Mouse (Mus musculus) forebrain, embryonic 16.5 days (tissue): Measurements from ENCODE around the gene Ssc4d. TPM values are rescaled to one million over a fixed set of nuclear protein-coding genes. Genes with fewer than 3 reads are reported as not detected.

Source experiments
- ATAC-seq: fragments of 200-750 bp; cut with Nextera tagmentation; 2 replicates; pipeline ENCODE4 v1.8.0; 2017; ENCODE audit warnings: mild to moderate bottlenecking, moderate library complexity
- H3K27ac ChIP-seq: fragments of 300-500 bp; sonication (generic); 2 replicates; pipeline ENCODE4 v1.5.1; 2014; ENCODE audit warnings: low read length, control low read depth
- H3K27me3 ChIP-seq: fragments of 300-500 bp; sonication (generic); replicated peaks from 2 replicates; pipeline ENCODE4 v1.6.1; 2014; ENCODE audit warnings: low read length; ENCODE audit not compliant: control insufficient read depth, insufficient read depth
- H3K36me3 ChIP-seq: fragments of 300-500 bp; sonication (generic); 2 replicates; pipeline ENCODE4 v1.6.1; 2014; ENCODE audit not compliant: control insufficient read depth, insufficient read depth
- H3K4me1 ChIP-seq: fragments of 300-500 bp; sonication (generic); replicated peaks from 2 replicates; pipeline ENCODE4 v1.6.1; 2014; ENCODE audit warnings: low read length; ENCODE audit not compliant: control insufficient read depth, insufficient read depth
- H3K4me2 ChIP-seq: fragments of 300-500 bp; sonication (generic); 2 replicates; pipeline ENCODE4 v1.6.1; 2014; ENCODE audit warnings: mild to moderate bottlenecking, low read length, control low read depth
- H3K4me3 ChIP-seq: fragments of 300-500 bp; sonication (generic); replicated peaks from 2 replicates; pipeline ENCODE4 v1.5.1; 2014; ENCODE audit warnings: mild to moderate bottlenecking, low read length, control low read depth
- H3K9ac ChIP-seq: fragments of 300-500 bp; sonication (generic); replicated peaks from 2 replicates; pipeline ENCODE4 v1.6.1; 2014; ENCODE audit warnings: low read depth, low read length, control low read depth
- H3K9me3 ChIP-seq: fragments of 300-500 bp; sonication (generic); 2 replicates; pipeline ENCODE4 v1.6.1; 2016; ENCODE audit warnings: low read length; ENCODE audit not compliant: control insufficient read depth
- WGBS: fragments of 180-500 bp; shearing (Covaris S2); extraction: QIAGEN DNeasy Blood & Tissue Kit; methylation state at CpG from one replicate; pipeline ENCODE4 v1.1.7; 2014; 5-methylcytosine and 5-hydroxymethylcytosine counted together
- polyA plus RNA-seq: library from polyadenylated mRNA; unstranded; fragments of >200 nt; fragmentation: Nextera tagmentation; extraction: Ambion mirVana; gene quantifications from 2 replicates; pipeline ENCODE4 v1.2.1, GENCODE M21; 2015

The Ssc4d gene
- polyA plus RNA-seq, 1 experiment from 2014 or later, result 1.0 TPM

DNA sequence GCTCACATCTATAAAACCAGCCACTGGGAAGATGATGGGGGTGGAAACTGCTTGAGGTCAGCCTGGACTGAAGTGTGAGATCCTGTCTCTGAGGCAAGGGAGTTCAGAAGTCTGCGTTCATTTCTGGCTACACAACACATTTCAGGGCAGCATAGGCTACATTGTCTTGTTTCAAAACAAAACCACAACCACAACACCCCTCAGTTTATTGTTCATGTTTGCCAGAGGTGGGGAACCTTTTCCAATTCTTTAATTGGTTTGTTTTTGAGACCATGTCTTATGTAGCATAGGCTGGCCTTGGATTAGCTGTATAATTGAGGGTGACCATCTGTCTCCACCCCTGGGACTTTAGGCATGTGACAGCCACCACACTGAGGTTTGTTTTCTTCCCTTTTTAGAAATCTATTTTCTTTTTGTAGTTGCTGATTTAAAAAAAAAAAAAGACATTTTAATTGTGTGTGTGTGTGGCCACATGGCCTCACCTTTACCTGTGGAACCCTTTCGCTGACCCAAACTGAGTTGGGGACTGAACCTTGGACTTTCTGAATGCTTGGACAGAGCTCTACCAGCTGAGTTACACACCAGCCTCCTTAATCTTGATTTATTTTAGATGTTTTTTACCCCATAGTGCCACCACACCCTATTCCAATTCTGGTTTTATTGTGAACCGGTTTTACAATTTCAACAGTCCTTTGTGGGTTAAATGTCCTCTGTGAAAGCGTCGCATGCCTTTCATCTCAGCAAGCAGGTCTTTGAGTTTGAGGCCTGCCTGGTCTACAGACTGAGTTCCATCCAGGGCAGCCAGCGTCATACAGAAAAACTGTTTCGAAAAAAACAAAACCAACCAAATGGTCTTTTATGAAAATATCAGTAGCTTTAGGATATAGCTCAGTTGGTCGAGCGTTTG lies 17.8 kb downstream of the Ssc4d start:
- peak overlapping the region; percentile 44; the same call in 1 of the 2 replicates for H3K9ac ChIP-seq
- ATAC-seq, result no peak
- WGBS, result 86% methylated on average over 9 of the region's 9 CpGs

DNA sequence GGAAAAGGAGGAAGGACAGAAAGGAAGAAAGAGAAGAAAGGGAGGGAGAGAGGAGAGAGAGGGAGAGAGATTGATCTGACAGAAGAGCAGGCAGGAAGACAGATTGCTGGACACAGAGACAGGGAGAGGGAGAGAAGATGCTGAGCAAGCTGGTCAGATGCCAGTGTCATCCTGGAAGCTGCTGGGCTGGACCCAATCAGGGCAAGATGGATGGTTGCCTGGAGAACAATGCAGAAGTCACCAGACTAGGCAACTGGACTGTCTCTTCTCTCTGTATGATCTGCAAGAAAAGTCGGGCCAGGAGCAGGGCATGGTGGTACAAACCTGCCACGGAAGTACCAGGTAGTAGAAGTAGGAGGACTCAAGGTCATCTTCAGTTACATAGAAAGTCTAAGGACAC lies 21.5 kb downstream of the Ssc4d start:
- no peaks in the 10 kb centered on the region for H3K27me3 ChIP-seq
- no peak overlapping the region for H3K9ac ChIP-seq
- H3K4me2 ChIP-seq, result no peak overlapping the region
- ATAC-seq, result no peak
- H3K36me3 ChIP-seq, result no peaks in the 10 kb centered on the region
- H3K27ac ChIP-seq, result no peak overlapping the region
- H3K4me3 ChIP-seq, result no peak overlapping the region
- 86% methylated on average over 2 of the region's 2 CpGs for WGBS
- peaks cover 5% of the 10 kb centered on the region for H3K4me1 ChIP-seq
- H3K9me3 ChIP-seq, result no peaks in the 10 kb centered on the region

More for the DNA sequence above, 17.8 kb downstream of the Ssc4d start:
- peak overlapping the region; percentile 75 for H3K27ac ChIP-seq
- no peaks in the 10 kb centered on the region for H3K9me3 ChIP-seq
- H3K36me3 ChIP-seq, result no peaks in the 10 kb centered on the region
- no peaks in the 10 kb centered on the region for H3K27me3 ChIP-seq
- H3K4me2 ChIP-seq, result peak overlapping the region; percentile 55
- peaks cover 5% of the 10 kb centered on the region for H3K4me1 ChIP-seq
- H3K4me3 ChIP-seq, result no peak overlapping the region; the same call in 1 of the 2 replicates

DNA sequence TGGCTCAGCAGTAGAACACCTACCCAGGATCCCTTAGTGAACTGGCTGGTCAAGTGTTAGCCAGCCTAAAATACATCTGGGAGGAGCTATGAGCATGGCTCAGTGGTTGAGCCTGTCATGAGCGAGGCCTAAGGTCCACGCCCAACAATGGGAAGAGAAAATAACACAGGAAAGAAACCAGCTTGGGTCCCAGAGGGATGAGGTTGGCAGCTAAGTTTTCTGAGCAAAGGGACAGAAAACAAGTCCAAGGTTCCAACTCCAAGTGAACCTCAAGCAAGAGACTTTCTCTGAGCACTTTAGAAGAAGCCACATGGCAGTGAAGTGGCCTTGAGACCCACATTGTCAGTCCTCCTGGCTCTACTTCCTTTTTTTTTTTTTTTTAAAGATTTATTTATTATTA lies 22.7 kb downstream of the Ssc4d start:
- Histone ChIP-seq H3K36me3 (no peaks in the 10 kb centered on the region), H3K27ac (no peak overlapping the region)

GRCm38 (mm10) chr5:135950710-135951412 lies 23.5 kb downstream of the Ssc4d start:
- no peak for ATAC-seq
- Histone ChIP-seq H3K36me3 (no peaks in the 10 kb centered on the region), H3K4me1 (peaks cover 7% of the 10 kb centered on the region), H3K27ac (no peak overlapping the region), H3K9me3 (no peaks in the 10 kb centered on the region), H3K9ac (no peak overlapping the region), H3K4me3 (no peak overlapping the region), H3K4me2 (no peak overlapping the region), H3K27me3 (no peaks in the 10 kb centered on the region)
- 83% methylated on average over 11 of the region's 11 CpGs for WGBS

More for the DNA sequence above, 22.7 kb downstream of the Ssc4d start:
- H3K9me3 ChIP-seq, result no peaks in the 10 kb centered on the region
- 90% methylated on average over 2 of the region's 2 CpGs for WGBS
- H3K4me2 ChIP-seq, result no peak overlapping the region
- no peak overlapping the region for H3K9ac ChIP-seq
- no peak for ATAC-seq
- no peaks in the 10 kb centered on the region for H3K27me3 ChIP-seq
- no peak overlapping the region for H3K4me3 ChIP-seq
- H3K4me1 ChIP-seq, result no peaks in the 10 kb centered on the region; the same call in 1 of the 2 replicates

GRCm38 (mm10) chr5:135946621-135947020 lies 27.7 kb downstream of the Ssc4d start:
- H3K36me3 ChIP-seq, result no peaks in the 10 kb centered on the region
- H3K9me3 ChIP-seq, result no peaks in the 10 kb centered on the region
- peaks cover 8% of the 10 kb centered on the region for H3K4me1 ChIP-seq
- H3K9ac ChIP-seq, result no peak overlapping the region
- no peaks in the 10 kb centered on the region for H3K27me3 ChIP-seq
- no peak overlapping the region for H3K4me2 ChIP-seq
- no peak overlapping the region for H3K27ac ChIP-seq
- no peak for ATAC-seq
- H3K4me3 ChIP-seq, result no peak overlapping the region
- 77% methylated on average over 5 of the region's 5 CpGs for WGBS

GRCm38 (mm10) chr5:135945916-135946408 lies 28.4 kb downstream of the Ssc4d start:
- Histone ChIP-seq H3K36me3 (no peaks in the 10 kb centered on the region), H3K27ac (no peak overlapping the region), H3K4me1 (peaks cover 8% of the 10 kb centered on the region), H3K27me3 (no peaks in the 10 kb centered on the region), H3K4me2 (0 out of 2 replicates have a peak overlapping the region, but pooled peaks have one; percentile 16), H3K9ac (no peak overlapping the region), H3K4me3 (no peak overlapping the region), H3K9me3 (no peaks in the 10 kb centered on the region)
- peak; percentile 43; the same call in 1 of the 2 replicates for ATAC-seq
- WGBS, result 39% methylated on average over 10 of the region's 10 CpGs

DNA sequence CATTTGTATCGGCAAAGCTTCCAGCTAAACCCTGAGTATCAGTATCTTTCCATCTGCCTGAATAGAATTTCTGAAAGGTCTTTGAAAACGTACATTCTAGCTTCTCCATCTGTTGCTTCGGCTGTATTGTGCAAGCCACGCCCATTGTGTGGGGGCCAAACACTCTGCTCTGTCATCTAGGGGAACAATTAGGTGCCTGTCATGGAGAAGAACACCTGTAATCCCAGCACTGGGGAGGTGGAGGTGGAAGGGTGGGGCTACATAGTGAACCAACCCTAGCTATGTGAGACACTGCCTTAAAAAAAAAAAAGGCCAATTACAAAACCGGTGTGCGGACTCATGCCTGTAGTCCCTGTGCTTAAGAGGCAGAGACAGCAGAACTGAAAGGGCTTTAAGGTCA lies 31.6 kb downstream of the Ssc4d start:
- WGBS, result 68% methylated on average over 6 of the region's 6 CpGs
- Histone ChIP-seq H3K36me3 (no peaks in the 10 kb centered on the region), H3K4me1 (peaks cover 8% of the 10 kb centered on the region), H3K4me2 (no peak overlapping the region), H3K27me3 (no peaks in the 10 kb centered on the region), H3K4me3 (no peak overlapping the region), H3K9ac (no peak overlapping the region), H3K27ac (no peak overlapping the region), H3K9me3 (no peaks in the 10 kb centered on the region)
- ATAC-seq, result no peak

DNA sequence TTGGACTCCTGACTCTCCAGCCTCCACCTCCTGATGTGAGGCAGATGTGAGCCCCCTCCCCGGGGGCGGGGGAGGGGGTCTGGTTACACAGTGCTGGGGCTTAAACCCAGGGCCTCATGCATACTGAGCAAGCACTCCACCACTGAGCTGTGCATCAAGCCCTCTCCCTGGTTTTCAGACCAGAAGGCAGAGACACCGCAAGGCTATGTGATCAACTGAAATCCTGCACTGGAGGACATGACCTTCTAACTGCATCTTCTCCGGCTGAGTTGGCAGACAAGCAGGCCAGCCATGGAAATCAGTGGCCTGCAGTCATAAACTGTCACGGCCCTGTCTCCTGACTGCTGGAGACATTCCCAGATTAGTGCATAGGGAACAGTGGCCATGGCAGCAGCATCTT lies 33.7 kb downstream of the Ssc4d start:
- ATAC-seq, result no peak
- 64% methylated on average over 5 of the region's 5 CpGs for WGBS
- no peak overlapping the region for H3K4me3 ChIP-seq
- H3K4me2 ChIP-seq, result no peak overlapping the region
- H3K4me1 ChIP-seq, result no peaks in the 10 kb centered on the region
- H3K9me3 ChIP-seq, result no peaks in the 10 kb centered on the region
- H3K27ac ChIP-seq, result no peak overlapping the region
- no peaks in the 10 kb centered on the region for H3K27me3 ChIP-seq
- H3K36me3 ChIP-seq, result no peaks in the 10 kb centered on the region
- H3K9ac ChIP-seq, result no peak overlapping the region

DNA sequence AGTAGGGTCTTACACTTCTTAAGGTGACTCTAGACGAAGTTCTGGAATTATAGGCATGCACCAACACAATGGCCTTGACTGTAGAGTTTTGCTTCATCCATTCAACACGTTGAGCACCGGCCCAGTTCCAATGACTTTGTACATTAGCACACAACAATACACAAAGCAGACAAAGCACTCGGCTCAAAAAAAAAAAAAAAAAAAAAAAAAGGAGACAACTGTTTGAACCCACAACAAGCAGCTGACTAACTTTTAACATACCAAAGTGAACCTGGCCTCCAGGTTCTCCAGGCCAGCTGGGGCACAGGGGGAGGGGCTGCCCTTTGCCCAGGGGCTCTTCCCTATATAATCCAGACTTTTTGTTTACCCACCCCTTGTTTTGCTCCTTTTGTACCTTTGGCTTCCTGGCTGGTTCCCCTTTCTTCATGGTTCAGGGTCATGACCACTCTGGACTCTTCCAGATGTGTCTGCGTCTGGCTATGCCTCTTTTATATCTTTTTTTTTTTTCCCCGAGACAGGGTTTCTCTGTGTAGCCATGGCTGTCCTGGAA lies 38.6 kb downstream of the Ssc4d start:
- H3K9me3 ChIP-seq, result no peaks in the 10 kb centered on the region

More for the DNA sequence above, 38.6 kb downstream of the Ssc4d start:
- Histone ChIP-seq H3K27ac (no peak overlapping the region; the same call in 1 of the 2 replicates), H3K27me3 (no peaks in the 10 kb centered on the region), H3K4me3 (no peak overlapping the region), H3K4me1 (peaks cover 23% of the 10 kb centered on the region), H3K36me3 (0 out of 2 replicates have a peak, but pooled peaks cover 3% of the 10 kb centered on the region), H3K4me2 (no peak overlapping the region), H3K9ac (no peak overlapping the region)
- 82% methylated on average over 6 of the region's 6 CpGs for WGBS
- ATAC-seq, result no peak
